Mouse (Mus musculus) small intestine, adult 2 months (tissue): ENCODE data around the gene Tubb2a.

Experiments
- CTCF ChIP-seq: fragments of 200-500 bp; IDR thresholded peaks from 2 replicates; pipeline ENCODE4 v1.5.1; 2012; ENCODE audit warnings: low read depth, mild to moderate bottlenecking, control low read depth, inconsistent platforms, low read length, moderate library complexity, mixed read lengths; ENCODE audit not compliant: insufficient replicate concordance, insufficient read length; ENCODE audit errors: extremely low read depth
- POLR2A ChIP-seq: fragments of 200-500 bp; IDR thresholded peaks from 2 replicates; pipeline ENCODE4 v1.6.1; 2012; ENCODE audit warnings: low read depth, mild to moderate bottlenecking, control low read depth, inconsistent platforms, low read length, moderate library complexity

DNA sequence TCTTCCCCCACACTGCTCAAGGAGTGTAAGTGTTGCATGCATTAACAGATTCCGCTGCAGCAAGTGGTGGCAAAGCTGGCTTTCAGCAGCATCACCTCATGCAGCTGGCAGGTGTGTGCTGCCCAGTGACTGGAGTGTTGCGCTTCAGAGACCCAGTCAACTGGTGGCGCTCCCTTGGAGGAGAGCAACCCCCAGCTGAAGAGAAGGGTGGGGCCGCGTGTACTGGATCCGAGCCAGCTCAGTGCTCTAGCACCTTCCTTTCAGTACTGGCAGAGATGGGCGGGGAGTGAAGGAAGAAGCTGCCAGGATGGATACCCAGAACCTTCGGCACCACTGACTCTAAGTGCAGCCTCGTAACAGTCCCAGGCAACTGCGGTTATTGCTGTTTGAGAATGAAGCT, 15.3 kb downstream of the Tubb2a start:
- TF ChIP-seq CTCF (no peak), POLR2A (no peak)
